Mouse (Mus musculus): ENCODE measurements at regions not wholly inside any gene's neighbourhood (a gene's known extent, or its start where the extent isn't known, plus 50 kb on each side); places are given as distances from the start of the nearest gene placed in this dataset.
A peak's percentile ranks its signal among the peaks of the same experiment; 100 is the strongest.

DNA sequence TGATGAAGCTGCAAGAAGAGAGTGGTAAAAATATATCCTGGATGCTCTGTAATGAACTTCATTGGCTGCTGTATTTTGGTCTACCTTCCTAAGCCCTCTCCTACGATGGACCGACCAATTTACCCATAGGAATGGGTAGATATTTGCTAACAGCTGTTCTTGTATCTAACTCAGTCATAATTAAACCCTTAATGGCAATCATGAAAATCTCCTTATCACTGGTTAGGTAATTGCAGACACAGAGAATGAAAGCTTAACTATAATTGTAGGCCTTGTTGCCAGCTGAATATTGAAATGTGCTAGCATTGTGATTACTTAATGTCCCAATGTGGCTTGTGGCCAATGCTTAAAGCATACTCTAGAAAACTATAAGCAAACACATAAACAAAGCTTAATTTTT is 334.4 kb upstream of the Kcnh7 start:
- Histone ChIP-seq H3K4me3 (ENCODE audit: low read depth, low read length) (no peak overlapping the region), H3K9me3 (ENCODE audit: control insufficient read depth) (no peaks in the 10 kb centered on the region), H3K4me2 (replicated peaks; ENCODE audit: low read depth) (no peak overlapping the region), H3K4me1 (replicated peaks; ENCODE audit: control insufficient read depth, insufficient read depth, low read length) (no peaks in the 10 kb centered on the region), H3K27me3 (replicated peaks; ENCODE audit: control insufficient read depth, insufficient read depth, low read length) (no peaks in the 10 kb centered on the region), H3K36me3 (ENCODE audit: control insufficient read depth, insufficient read depth) (no peaks in the 10 kb centered on the region), H3K27ac (ENCODE audit: low read depth, low read length) (no peak overlapping the region), H3K9ac (ENCODE audit: low read depth, low read length) (no peak overlapping the region)
- no peak for TF ChIP-seq CTCF (IDR thresholded peaks at IDR 0.05; ENCODE audit: low read depth)
- 88% methylated on average over 2 of the region's 2 CpGs for WGBS
- ATAC-seq: no peak

DNA sequence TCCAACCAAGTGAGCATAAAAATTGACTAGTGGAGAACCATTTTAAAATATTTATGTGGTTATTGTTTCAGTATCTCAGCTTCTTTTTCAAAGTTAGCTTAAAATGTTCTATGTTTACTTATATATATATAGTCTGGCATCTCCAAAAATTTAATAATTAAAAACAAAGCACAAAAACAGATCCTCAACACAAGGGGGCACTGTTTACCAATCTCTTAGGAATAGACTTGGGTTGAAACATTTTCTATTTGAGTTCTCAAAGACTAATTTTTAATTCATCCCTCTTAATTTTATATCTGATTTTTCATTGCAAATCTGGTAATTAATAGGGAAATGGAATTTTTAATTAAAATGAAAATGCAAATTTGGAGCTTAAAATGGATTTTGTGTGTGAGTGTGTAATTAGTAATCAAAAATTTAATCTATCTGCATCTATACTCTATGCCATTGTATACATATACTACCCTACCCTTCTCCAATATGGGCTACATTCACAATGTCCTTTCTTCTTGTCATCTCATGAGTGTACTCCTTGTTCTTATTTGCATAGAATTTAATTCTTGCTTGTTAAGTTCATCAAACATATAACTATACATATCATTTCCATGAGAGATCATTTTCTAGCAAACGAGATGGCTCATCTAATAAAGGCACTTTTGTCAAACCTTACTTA is 329.6 kb upstream of the Kcnh7 start:
- peak; percentile 54 for TF ChIP-seq CTCF (IDR thresholded peaks at IDR 0.05; ENCODE audit: low read depth)
- WGBS: 78% methylated on average over 1 of the region's 1 CpGs
- no peaks in the 10 kb centered on the region for H3K36me3 ChIP-seq (ENCODE audit: control insufficient read depth, insufficient read depth)

GRCm38 (mm10) chr2:63503939-63504338 is 319.9 kb upstream of the Kcnh7 start:
- WGBS: 5% methylated on average over 3 of the region's 3 CpGs
- ATAC-seq: no peak
- no peaks in the 10 kb centered on the region for H3K4me1 ChIP-seq (replicated peaks; ENCODE audit: control insufficient read depth, insufficient read depth, low read length)

More for the DNA sequence above, 329.6 kb upstream of the Kcnh7 start:
- no peaks in the 10 kb centered on the region for H3K9me3 ChIP-seq (ENCODE audit: control insufficient read depth)
- H3K9ac ChIP-seq (ENCODE audit: low read depth, low read length): no peak overlapping the region
- ATAC-seq: no peak
- H3K4me2 ChIP-seq (replicated peaks; ENCODE audit: low read depth): no peak overlapping the region
- no peak overlapping the region for H3K4me3 ChIP-seq (ENCODE audit: low read depth, low read length)
- no peak overlapping the region for H3K27ac ChIP-seq (ENCODE audit: low read depth, low read length)
- no peaks in the 10 kb centered on the region for H3K27me3 ChIP-seq (replicated peaks; ENCODE audit: control insufficient read depth, insufficient read depth, low read length)
- H3K4me1 ChIP-seq (replicated peaks; ENCODE audit: control insufficient read depth, insufficient read depth, low read length): no peaks in the 10 kb centered on the region

DNA sequence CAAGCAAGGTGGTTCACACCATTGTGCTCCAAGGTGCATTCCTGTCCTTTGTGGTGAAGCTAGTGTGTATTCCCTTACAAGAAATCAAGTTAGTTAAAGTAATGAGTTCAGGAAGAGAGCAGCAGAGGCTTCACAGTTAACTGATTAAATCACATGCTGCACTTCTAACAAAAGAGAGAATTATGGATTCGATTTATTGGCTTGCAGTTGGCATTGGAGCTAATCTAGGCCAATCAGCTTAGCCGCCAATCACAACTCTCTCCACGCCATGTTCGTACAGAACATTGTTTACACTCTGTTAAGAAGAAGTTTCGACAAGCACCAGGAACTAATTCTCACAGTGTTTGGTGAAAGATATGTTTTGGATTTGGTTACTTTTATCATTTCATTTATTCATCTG is 292.3 kb upstream of the Kcnh7 start:
- no peak for TF ChIP-seq CTCF (IDR thresholded peaks at IDR 0.05; ENCODE audit: low read depth)
- no peak overlapping the region for H3K4me3 ChIP-seq (ENCODE audit: low read depth, low read length)
- H3K27me3 ChIP-seq (replicated peaks; ENCODE audit: control insufficient read depth, insufficient read depth, low read length): no peaks in the 10 kb centered on the region
- H3K4me1 ChIP-seq (replicated peaks; ENCODE audit: control insufficient read depth, insufficient read depth, low read length): no peaks in the 10 kb centered on the region
- 46% methylated on average over 5 of the region's 5 CpGs for WGBS
- H3K36me3 ChIP-seq (ENCODE audit: control insufficient read depth, insufficient read depth): no peaks in the 10 kb centered on the region
- no peak overlapping the region for H3K4me2 ChIP-seq (replicated peaks; ENCODE audit: low read depth)
- no peak overlapping the region for H3K27ac ChIP-seq (ENCODE audit: low read depth, low read length)
- no peaks in the 10 kb centered on the region for H3K9me3 ChIP-seq (ENCODE audit: control insufficient read depth)
- ATAC-seq: no peak
- no peak overlapping the region for H3K9ac ChIP-seq (ENCODE audit: low read depth, low read length)

More at GRCm38 (mm10) chr2:63503939-63504338, 319.9 kb upstream of the Kcnh7 start:
- TF ChIP-seq CTCF (IDR thresholded peaks at IDR 0.05; ENCODE audit: low read depth): peak; percentile 75
- no peak overlapping the region for H3K9ac ChIP-seq (ENCODE audit: low read depth, low read length)
- no peaks in the 10 kb centered on the region for H3K36me3 ChIP-seq (ENCODE audit: control insufficient read depth, insufficient read depth)
- no peak overlapping the region for H3K27ac ChIP-seq (ENCODE audit: low read depth, low read length)
- H3K4me3 ChIP-seq (ENCODE audit: low read depth, low read length): no peak overlapping the region
- H3K4me2 ChIP-seq (replicated peaks; ENCODE audit: low read depth): no peak overlapping the region
- H3K9me3 ChIP-seq (ENCODE audit: control insufficient read depth): no peaks in the 10 kb centered on the region
- no peaks in the 10 kb centered on the region for H3K27me3 ChIP-seq (replicated peaks; ENCODE audit: control insufficient read depth, insufficient read depth, low read length)

DNA sequence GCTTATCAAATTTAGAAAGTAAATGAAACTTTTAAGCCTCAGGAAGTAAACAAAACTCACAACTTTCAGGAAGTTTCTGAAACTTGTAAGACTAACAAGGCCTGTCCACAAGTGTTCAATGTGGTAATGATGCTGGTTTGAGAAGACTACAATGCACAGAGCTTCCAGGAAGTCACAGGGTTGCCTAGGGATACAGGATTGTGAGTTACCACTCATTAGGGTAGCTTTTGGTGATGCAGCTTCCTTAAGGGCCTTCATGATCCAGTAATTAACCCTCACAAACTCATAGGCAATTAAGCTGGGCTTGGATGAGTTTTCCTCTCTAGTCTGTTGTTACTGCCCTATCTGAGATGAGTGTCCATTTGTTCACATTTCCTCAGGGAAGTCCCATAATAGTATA is 291.2 kb upstream of the Kcnh7 start:
- Histone ChIP-seq H3K4me2 (replicated peaks; ENCODE audit: low read depth) (no peak overlapping the region), H3K4me1 (replicated peaks; ENCODE audit: control insufficient read depth, insufficient read depth, low read length) (no peaks in the 10 kb centered on the region), H3K27me3 (replicated peaks; ENCODE audit: control insufficient read depth, insufficient read depth, low read length) (no peaks in the 10 kb centered on the region), H3K9ac (ENCODE audit: low read depth, low read length) (no peak overlapping the region), H3K27ac (ENCODE audit: low read depth, low read length) (no peak overlapping the region), H3K9me3 (ENCODE audit: control insufficient read depth) (no peaks in the 10 kb centered on the region), H3K4me3 (ENCODE audit: low read depth, low read length) (no peak overlapping the region), H3K36me3 (ENCODE audit: control insufficient read depth, insufficient read depth) (no peaks in the 10 kb centered on the region)
- no peak for TF ChIP-seq CTCF (IDR thresholded peaks at IDR 0.05; ENCODE audit: low read depth)
- no peak for ATAC-seq

DNA sequence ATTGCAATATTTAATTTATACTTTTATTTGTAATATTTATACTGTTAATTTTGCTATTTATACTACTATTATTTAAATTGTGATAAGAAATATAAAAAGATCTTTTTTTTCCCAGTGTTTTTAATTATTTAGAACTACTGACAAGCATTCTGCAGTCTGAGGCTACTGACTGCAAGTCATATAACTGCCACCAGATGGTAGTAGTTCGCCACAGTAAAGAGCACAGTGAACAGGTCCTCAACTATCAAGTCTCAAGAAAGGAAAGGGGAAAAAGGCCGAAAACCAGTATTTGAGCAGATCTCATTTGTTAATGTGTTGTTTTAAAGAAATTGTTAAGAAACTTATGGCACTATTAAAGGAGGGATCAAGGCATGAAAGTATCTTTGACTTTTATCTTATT is 289.6 kb upstream of the Kcnh7 start:
- peak; percentile 83 for TF ChIP-seq CTCF (IDR thresholded peaks at IDR 0.05; ENCODE audit: low read depth)
- no peak overlapping the region for H3K4me3 ChIP-seq (ENCODE audit: low read depth, low read length)
- no peak overlapping the region for H3K4me2 ChIP-seq (replicated peaks; ENCODE audit: low read depth)
- H3K9me3 ChIP-seq (ENCODE audit: control insufficient read depth): no peaks in the 10 kb centered on the region
- H3K9ac ChIP-seq (ENCODE audit: low read depth, low read length): no peak overlapping the region
- 20% methylated on average over 2 of the region's 2 CpGs for WGBS
- no peaks in the 10 kb centered on the region for H3K4me1 ChIP-seq (replicated peaks; ENCODE audit: control insufficient read depth, insufficient read depth, low read length)
- H3K36me3 ChIP-seq (ENCODE audit: control insufficient read depth, insufficient read depth): no peaks in the 10 kb centered on the region
- ATAC-seq: no peak
- H3K27ac ChIP-seq (ENCODE audit: low read depth, low read length): no peak overlapping the region
- no peaks in the 10 kb centered on the region for H3K27me3 ChIP-seq (replicated peaks; ENCODE audit: control insufficient read depth, insufficient read depth, low read length)

GRCm38 (mm10) chr2:63472248-63472647 is 288.2 kb upstream of the Kcnh7 start:
- no peak for TF ChIP-seq CTCF (IDR thresholded peaks at IDR 0.05; ENCODE audit: low read depth)
- Histone ChIP-seq H3K4me2 (replicated peaks; ENCODE audit: low read depth) (no peak overlapping the region), H3K4me3 (ENCODE audit: low read depth, low read length) (no peak overlapping the region), H3K4me1 (replicated peaks; ENCODE audit: control insufficient read depth, insufficient read depth, low read length) (no peaks in the 10 kb centered on the region), H3K9me3 (ENCODE audit: control insufficient read depth) (no peaks in the 10 kb centered on the region), H3K36me3 (ENCODE audit: control insufficient read depth, insufficient read depth) (no peaks in the 10 kb centered on the region), H3K27ac (ENCODE audit: low read depth, low read length) (no peak overlapping the region), H3K27me3 (replicated peaks; ENCODE audit: control insufficient read depth, insufficient read depth, low read length) (no peaks in the 10 kb centered on the region), H3K9ac (ENCODE audit: low read depth, low read length) (no peak overlapping the region)
- 59% methylated on average over 2 of the region's 2 CpGs for WGBS
- ATAC-seq: no peak

Data from intestine, postnatal 0 days (tissue).